Mouse (Mus musculus): ENCODE results near the gene Gm13871. TPM values are rescaled to one million over a fixed set of nuclear protein-coding genes. Genes with fewer than 3 reads are reported as not detected.

Gene Gm13871
- polyA plus RNA-seq (2012; rRNA removed): not detected in 2 replicates

DNA sequence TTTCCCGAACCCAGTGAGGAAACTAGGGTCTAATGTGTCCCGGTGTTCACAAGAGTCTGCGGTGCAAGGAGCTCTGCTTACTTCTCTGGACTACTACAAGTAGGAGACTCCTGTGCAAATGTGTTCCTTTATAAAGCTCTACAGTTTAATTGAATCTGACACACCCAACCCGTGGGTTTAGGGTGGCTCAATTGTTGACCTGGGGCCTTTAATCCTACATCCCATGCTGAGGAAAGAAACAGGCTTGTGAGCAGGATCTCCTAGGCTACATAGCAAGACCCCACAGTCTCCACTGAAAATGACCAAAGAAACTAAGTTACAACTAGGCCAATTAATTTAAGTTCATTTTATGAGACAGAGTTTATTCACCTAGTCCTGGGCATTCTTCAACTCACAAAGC, at the start of gene Gm13871:
Gene Gm13871, minus strand, starts transcription at position 101 of the 400 bp plus-strand sequence.

DNA sequence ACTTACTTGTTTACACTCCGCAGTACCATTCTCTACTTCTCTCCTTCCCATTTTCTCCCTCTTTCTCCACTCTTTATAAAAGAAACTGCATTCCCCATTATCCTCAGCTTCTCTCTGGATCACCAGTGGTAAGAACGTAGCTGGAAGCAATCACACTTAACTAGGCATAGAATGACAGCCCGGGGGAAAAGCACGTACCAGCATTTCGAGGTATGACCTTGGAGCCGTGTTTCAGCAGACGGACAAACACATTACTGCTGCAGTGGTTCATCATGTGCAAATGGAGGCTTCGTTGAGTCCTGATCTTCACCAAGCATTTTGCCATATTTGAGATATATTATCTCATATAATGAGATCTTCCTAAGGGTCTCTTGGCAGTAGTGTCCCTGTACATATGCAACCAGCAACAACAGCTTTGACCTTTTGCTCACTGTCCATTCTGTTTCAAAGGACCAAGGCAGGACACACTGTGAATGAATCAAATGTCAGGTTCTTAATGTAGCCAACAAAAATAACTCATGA, 44.7 kb upstream of the Gm13871 start, which contains the start of gene 2310002L09Rik:
Gene 2310002L09Rik, minus strand, starts transcription at position 472 of the 522 bp plus-strand sequence.

DNA sequence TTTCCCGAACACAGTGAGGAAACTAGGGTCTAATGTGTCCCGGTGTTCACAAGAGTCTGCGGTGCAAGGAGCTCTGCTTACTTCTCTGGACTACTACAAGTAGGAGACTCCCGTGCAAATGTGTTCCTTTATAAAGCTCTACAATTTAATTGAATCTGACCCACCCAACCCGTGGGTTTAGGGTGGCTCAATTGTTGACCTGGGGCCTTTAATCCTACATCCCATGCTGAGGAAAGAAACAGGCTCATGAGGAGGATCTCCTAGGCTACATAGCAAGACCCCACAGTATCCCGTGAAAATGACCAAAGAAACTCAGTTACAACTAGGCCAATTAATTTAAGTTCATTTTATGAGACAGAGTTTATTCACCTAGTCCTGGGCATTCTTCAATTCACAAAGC, 14.9 kb upstream of the Gm13871 start, which contains the start of gene Gm11756:
Gene Gm11756, minus strand, starts transcription at position 101 of the 400 bp plus-strand sequence.

DNA sequence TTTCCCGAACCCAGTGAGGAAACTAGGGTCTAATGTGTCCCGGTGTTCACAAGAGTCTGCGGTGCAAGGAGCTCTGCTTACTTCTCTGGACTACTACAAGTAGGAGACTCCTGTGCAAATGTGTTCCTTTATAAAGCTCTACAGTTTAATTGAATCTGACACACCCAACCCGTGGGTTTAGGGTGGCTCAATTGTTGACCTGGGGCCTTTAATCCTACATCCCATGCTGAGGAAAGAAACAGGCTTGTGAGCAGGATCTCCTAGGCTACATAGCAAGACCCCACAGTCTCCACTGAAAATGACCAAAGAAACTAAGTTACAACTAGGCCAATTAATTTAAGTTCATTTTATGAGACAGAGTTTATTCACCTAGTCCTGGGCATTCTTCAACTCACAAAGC, 14.7 kb downstream of the Gm13871 start, which contains the start of gene Gm11757:
Gene Gm11757, minus strand, starts transcription at position 101 of the 400 bp plus-strand sequence.

DNA sequence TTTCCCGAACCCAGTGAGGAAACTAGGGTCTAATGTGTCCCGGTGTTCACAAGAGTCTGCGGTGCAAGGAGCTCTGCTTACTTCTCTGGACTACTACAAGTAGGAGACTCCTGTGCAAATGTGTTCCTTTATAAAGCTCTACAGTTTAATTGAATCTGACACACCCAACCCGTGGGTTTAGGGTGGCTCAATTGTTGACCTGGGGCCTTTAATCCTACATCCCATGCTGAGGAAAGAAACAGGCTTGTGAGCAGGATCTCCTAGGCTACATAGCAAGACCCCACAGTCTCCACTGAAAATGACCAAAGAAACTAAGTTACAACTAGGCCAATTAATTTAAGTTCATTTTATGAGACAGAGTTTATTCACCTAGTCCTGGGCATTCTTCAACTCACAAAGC, 29.6 kb downstream of the Gm13871 start, which contains the start of gene Gm11758:
Gene Gm11758, minus strand, starts transcription at position 101 of the 400 bp plus-strand sequence.

Other genes with a start within 250 kb of the Gm13871 start
- gene Gm11239, start 237.6 kb downstream of the Gm13871 start, polyA plus RNA-seq (2012; rRNA removed): not detected in 2 replicates
- gene Gm428, start 222.4 kb downstream of the Gm13871 start, polyA plus RNA-seq (2012; rRNA removed): not detected in 2 replicates
- 7.2 and 8.2 TPM in 2 replicates for gene Rasef, start 115.0 kb downstream of the Gm13871 start, polyA plus RNA-seq (2012; rRNA removed)
- gene Gm11758, start 29.7 kb downstream of the Gm13871 start, polyA plus RNA-seq (2012; rRNA removed): not detected in 2 replicates
- gene Gm11757, start 14.8 kb downstream of the Gm13871 start, polyA plus RNA-seq (2012; rRNA removed): not detected in 2 replicates
- not detected in 2 replicates for gene Gm11756, start 14.8 kb upstream of the Gm13871 start, polyA plus RNA-seq (2012; rRNA removed)
- 0.25 TPM in 1 of 2 replicates, not detected in the other for gene 2310002L09Rik, start 44.9 kb upstream of the Gm13871 start, polyA plus RNA-seq (2012; rRNA removed)
- 0.04 and 0.08 TPM in 2 replicates for gene Frmd3, start 107.5 kb upstream of the Gm13871 start, polyA plus RNA-seq (2012; rRNA removed)

All from stomach, adult 2 months (tissue).